Mouse (Mus musculus) embryonic facial prominence, embryonic 11.5 days (tissue): ENCODE measurements at regions not wholly inside any gene's neighbourhood (a gene's known extent, or its start where the extent isn't known, plus 50 kb on each side); places are given as distances from the start of the nearest gene placed in this dataset.

ENCODE experiments used
- ATAC-seq: fragments of 200-750 bp; cut with Nextera tagmentation; replicated peaks from 2 replicates; pipeline ENCODE4 v1.8.0; 2017; ENCODE audit warnings: low read depth; ENCODE audit not compliant: insufficient number of reproducible peaks, low FRiP score, low TSS enrichment
- DNase-seq: peaks from one replicate; pipeline ENCODE4 v3.0.0-alpha.2; 2015; ENCODE audit warnings: low spot score
- H3K27ac ChIP-seq: fragments of 300-500 bp; sonication (generic); replicated peaks from 2 replicates; pipeline ENCODE4 v1.5.1; 2014; ENCODE audit warnings: mild to moderate bottlenecking, low read depth, low read length, control low read depth
- H3K27me3 ChIP-seq: fragments of 300-500 bp; sonication (generic); 2 replicates; pipeline ENCODE4 v1.6.1; 2014; ENCODE audit warnings: mild to moderate bottlenecking, low read length, moderate library complexity, mixed read lengths; ENCODE audit not compliant: control insufficient read depth, insufficient read depth
- H3K36me3 ChIP-seq: fragments of 300-500 bp; sonication (generic); replicated peaks from 2 replicates; pipeline ENCODE4 v1.6.1; 2014; ENCODE audit warnings: low read depth, mild to moderate bottlenecking, low read length, moderate library complexity, mixed read lengths; ENCODE audit not compliant: control insufficient read depth, insufficient read depth
- H3K4me1 ChIP-seq: fragments of 300-500 bp; sonication (generic); 2 replicates; pipeline ENCODE4 v1.6.1; 2014; ENCODE audit warnings: low read length, mixed read lengths; ENCODE audit not compliant: control insufficient read depth, insufficient read depth
- H3K4me2 ChIP-seq: fragments of 300-500 bp; sonication (generic); 2 replicates; pipeline ENCODE4 v1.6.1; 2014; ENCODE audit warnings: low read depth, mild to moderate bottlenecking, control low read depth, low read length, moderate library complexity
- H3K4me3 ChIP-seq: fragments of 300-500 bp; sonication (generic); 2 replicates; pipeline ENCODE4 v1.5.1; 2014; ENCODE audit warnings: low read depth, low read length, control low read depth
- H3K9ac ChIP-seq: fragments of 300-500 bp; sonication (generic); replicated peaks from 2 replicates; pipeline ENCODE4 v1.6.1; 2014; ENCODE audit warnings: mild to moderate bottlenecking, control low read depth, low read length
- H3K9me3 ChIP-seq: fragments of 300-500 bp; sonication (generic); replicated peaks from 2 replicates; pipeline ENCODE4 v1.6.1; 2016; ENCODE audit warnings: mild to moderate bottlenecking, low read length, inconsistent platforms, mixed read lengths; ENCODE audit not compliant: control insufficient read depth
- WGBS: fragments of 180-500 bp; shearing (Covaris S2); extraction: QIAGEN DNeasy Blood & Tissue Kit; methylation state at CpG from one replicate; pipeline ENCODE4 v1.1.7; 2014; 5-methylcytosine and 5-hydroxymethylcytosine counted together

DNA sequence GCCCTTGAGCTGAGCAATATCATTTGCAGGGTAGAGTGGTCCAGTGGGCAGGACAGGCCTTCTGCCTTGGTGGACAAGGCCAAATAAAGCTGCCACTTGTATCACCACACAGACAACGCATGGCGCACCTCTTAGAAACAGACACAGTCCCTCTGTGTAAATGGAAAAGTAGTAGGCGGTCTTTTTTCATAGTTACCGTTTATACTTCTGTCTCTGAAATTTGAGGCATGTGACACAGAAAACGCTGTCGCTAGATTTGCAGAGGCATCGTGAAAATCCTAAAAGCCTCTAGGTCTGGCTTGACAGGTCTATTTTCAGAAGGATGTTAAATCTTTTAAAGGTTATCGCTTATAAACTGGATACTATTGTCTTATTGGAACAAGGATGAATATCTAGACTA is 174.4 kb downstream of the Sh3bp4 start:
- no peak overlapping the region for H3K9ac ChIP-seq
- no peak overlapping the region for H3K4me2 ChIP-seq
- H3K27me3 ChIP-seq = no peaks in the 10 kb centered on the region
- 86% methylated on average over 8 of the region's 8 CpGs for WGBS
- H3K4me3 ChIP-seq = no peak overlapping the region
- H3K9me3 ChIP-seq = no peaks in the 10 kb centered on the region
- no peak overlapping the region for H3K27ac ChIP-seq
- H3K4me1 ChIP-seq = peaks cover 3% of the 10 kb centered on the region; the same call in 1 of the 2 replicates
- no peak for ATAC-seq
- no peaks in the 10 kb centered on the region for H3K36me3 ChIP-seq
- no peak for DNase-seq

- ATAC-seq (no peak), DNase-seq (peak; percentile 27)
- H3K9ac ChIP-seq = no peak overlapping the region
- H3K27me3 ChIP-seq = no peaks in the 10 kb centered on the region
- H3K4me3 ChIP-seq = no peak overlapping the region
- no peaks in the 10 kb centered on the region for H3K36me3 ChIP-seq
- peaks cover 3% of the 10 kb centered on the region; the same call in 1 of the 2 replicates for H3K4me1 ChIP-seq
- H3K4me2 ChIP-seq = no peak overlapping the region
- WGBS = 43% methylated on average over 11 of the region's 11 CpGs
- no peaks in the 10 kb centered on the region for H3K9me3 ChIP-seq
- no peak overlapping the region for H3K27ac ChIP-seq
These were observed 175.2 kb downstream of the Sh3bp4 start for GRCm38 (mm10) chr1:89245202-89246003.

- ATAC-seq = no peak
- 14% methylated on average over 2 of the region's 2 CpGs for WGBS
- H3K27me3 ChIP-seq = no peaks in the 10 kb centered on the region
- no peaks in the 10 kb centered on the region for H3K4me1 ChIP-seq
- H3K4me2 ChIP-seq = no peak overlapping the region
- H3K27ac ChIP-seq = no peak overlapping the region
- H3K4me3 ChIP-seq = no peak overlapping the region
- DNase-seq = peak; percentile 22
- H3K9me3 ChIP-seq = no peaks in the 10 kb centered on the region
- no peak overlapping the region for H3K9ac ChIP-seq
- H3K36me3 ChIP-seq = no peaks in the 10 kb centered on the region
These were observed 181.5 kb downstream of the Sh3bp4 start for GRCm38 (mm10) chr1:89251753-89252152.

GRCm38 (mm10) chr1:89252528-89252927 is 182.3 kb downstream of the Sh3bp4 start:
- WGBS = 89% methylated on average over 7 of the region's 7 CpGs

GRCm38 (mm10) chr1:89257945-89258344 is 187.7 kb downstream of the Sh3bp4 start:
- Histone ChIP-seq H3K9ac (no peak overlapping the region), H3K4me1 (no peaks in the 10 kb centered on the region), H3K4me3 (no peak overlapping the region), H3K36me3 (no peaks in the 10 kb centered on the region), H3K27me3 (no peaks in the 10 kb centered on the region), H3K9me3 (no peaks in the 10 kb centered on the region), H3K27ac (no peak overlapping the region), H3K4me2 (no peak overlapping the region)
- DNase-seq = no peak
- WGBS = 71% methylated on average over 5 of the region's 5 CpGs
- no peak for ATAC-seq

More at GRCm38 (mm10) chr1:89252528-89252927, 182.3 kb downstream of the Sh3bp4 start:
- H3K36me3 ChIP-seq = no peaks in the 10 kb centered on the region
- no peaks in the 10 kb centered on the region for H3K4me1 ChIP-seq
- no peaks in the 10 kb centered on the region for H3K27me3 ChIP-seq
- no peak for ATAC-seq
- H3K4me2 ChIP-seq = no peak overlapping the region
- H3K9ac ChIP-seq = no peak overlapping the region
- no peak overlapping the region for H3K27ac ChIP-seq
- H3K4me3 ChIP-seq = no peak overlapping the region
- DNase-seq = no peak
- H3K9me3 ChIP-seq = no peaks in the 10 kb centered on the region

DNA sequence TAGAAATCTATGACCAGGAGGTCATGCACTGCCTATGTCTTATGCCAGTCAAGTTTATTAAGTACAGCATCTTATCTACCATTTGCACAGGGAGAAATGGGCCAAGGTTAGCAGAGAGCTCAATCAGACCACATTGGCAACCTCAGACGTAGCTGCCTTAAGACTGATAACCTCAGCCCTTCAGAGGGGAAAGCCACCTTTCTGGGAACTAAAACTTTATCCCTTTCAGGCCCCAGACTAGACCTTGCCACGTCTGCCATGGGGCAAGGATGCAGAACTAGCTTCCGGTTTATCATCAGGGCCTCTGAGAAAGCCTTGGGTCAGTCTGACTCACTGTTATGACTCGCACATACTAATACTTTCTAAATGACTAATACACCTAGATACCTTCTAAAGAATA is 188.8 kb upstream of the Agap1 start:
- DNase-seq (no peak), ATAC-seq (no peak)
- Histone ChIP-seq H3K4me1 (no peaks in the 10 kb centered on the region), H3K9ac (no peak overlapping the region), H3K27ac (no peak overlapping the region), H3K27me3 (no peaks in the 10 kb centered on the region), H3K36me3 (no peaks in the 10 kb centered on the region), H3K4me3 (no peak overlapping the region), H3K9me3 (no peaks in the 10 kb centered on the region), H3K4me2 (no peak overlapping the region)
- WGBS = 82% methylated on average over 4 of the region's 4 CpGs

DNA sequence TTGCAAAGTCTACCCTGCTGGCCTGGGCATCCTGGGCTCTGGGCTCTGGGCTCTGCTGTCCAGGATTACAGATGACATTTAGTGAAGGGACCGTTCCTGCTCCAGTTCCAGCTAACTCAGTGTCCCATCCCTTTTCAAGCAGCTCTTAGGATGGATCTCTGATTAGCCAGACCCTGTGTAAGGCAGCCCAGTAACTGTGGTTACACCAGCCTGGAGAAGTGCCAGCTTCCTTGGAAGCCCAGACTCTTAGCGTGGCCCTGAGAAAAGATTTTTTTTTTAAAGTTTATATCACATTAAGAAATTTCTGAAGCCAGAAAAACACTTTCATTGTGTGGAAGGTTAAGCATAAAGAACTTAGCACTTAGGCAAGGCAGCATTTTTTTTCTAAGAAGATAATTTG is 185.8 kb upstream of the Agap1 start:
- Histone ChIP-seq H3K27ac (no peak overlapping the region), H3K9ac (no peak overlapping the region), H3K36me3 (no peaks in the 10 kb centered on the region), H3K9me3 (no peaks in the 10 kb centered on the region), H3K4me1 (no peaks in the 10 kb centered on the region), H3K27me3 (no peaks in the 10 kb centered on the region), H3K4me2 (no peak overlapping the region), H3K4me3 (no peak overlapping the region)
- DNase-seq (no peak), ATAC-seq (no peak)
- WGBS = 88% methylated on average over 2 of the region's 2 CpGs

- Histone ChIP-seq H3K27ac (no peak overlapping the region), H3K4me1 (no peaks in the 10 kb centered on the region), H3K36me3 (no peaks in the 10 kb centered on the region), H3K9me3 (no peaks in the 10 kb centered on the region), H3K4me3 (no peak overlapping the region), H3K27me3 (no peaks in the 10 kb centered on the region), H3K9ac (no peak overlapping the region), H3K4me2 (no peak overlapping the region)
- 81% methylated on average over 8 of the region's 8 CpGs for WGBS
- ATAC-seq (no peak), DNase-seq (no peak)
These were observed 182.9 kb upstream of the Agap1 start for GRCm38 (mm10) chr1:89271743-89272142.
